Mouse (Mus musculus) inflammation-experienced regulatory T-cells, adult 16 weeks (primary cell): ENCODE data around the gene Gm6370. TPM values are rescaled to one million over a fixed set of nuclear protein-coding genes. Genes with fewer than 3 reads are reported as not detected.

Experiments
- polyA plus RNA-seq: library from polyadenylated mRNA; unstranded; fragments of 100-300 nt; shearing (Covaris generic); gene quantifications from one replicate; pipeline ENCODE4 v1.2.1, GENCODE M21; 2017

Gm6370 gene
- polyA plus RNA-seq, result not detected

GRCm38 (mm10) chr5:146491063-146491462 lies at the start of gene Gm6370:
Gene Gm6370, plus strand, starts transcription at chr5:146491363.

DNA sequence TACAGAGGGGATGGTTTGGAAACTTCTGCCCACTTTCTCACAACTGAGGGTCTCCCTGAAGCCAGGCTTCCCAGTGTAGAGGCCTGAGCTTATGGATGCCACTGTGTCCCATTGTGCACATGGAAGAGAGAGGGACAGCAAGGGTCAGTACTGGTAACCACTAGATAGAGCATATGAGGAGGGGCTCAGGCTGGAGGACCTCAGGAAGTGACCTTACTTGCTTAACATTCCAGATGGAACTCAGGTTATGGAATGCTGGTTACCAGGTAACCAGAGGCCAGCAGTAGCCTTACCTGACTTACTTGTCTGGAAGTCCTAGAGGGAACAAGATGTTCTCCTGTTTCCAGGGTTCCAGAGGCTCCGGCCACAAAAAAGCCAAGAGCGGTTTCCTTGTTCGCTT lies 9.5 kb upstream of the Gm6370 start, which contains the start of gene Gm6408:
Gene Gm6408 (plus strand): TSS at position 301 of the 400 bp plus-strand sequence.

GRCm38 (mm10) chr5:146502099-146502498 lies 10.9 kb downstream of the Gm6370 start, which contains the start of gene 4930449I24Rik:
Gene 4930449I24Rik, plus strand, starts transcription at chr5:146502399.

GRCm38 (mm10) chr5:146513823-146514222 lies 22.7 kb downstream of the Gm6370 start, which contains the start of gene Gm3402:
Gene Gm3402, plus strand, starts transcription at chr5:146514123.

DNA sequence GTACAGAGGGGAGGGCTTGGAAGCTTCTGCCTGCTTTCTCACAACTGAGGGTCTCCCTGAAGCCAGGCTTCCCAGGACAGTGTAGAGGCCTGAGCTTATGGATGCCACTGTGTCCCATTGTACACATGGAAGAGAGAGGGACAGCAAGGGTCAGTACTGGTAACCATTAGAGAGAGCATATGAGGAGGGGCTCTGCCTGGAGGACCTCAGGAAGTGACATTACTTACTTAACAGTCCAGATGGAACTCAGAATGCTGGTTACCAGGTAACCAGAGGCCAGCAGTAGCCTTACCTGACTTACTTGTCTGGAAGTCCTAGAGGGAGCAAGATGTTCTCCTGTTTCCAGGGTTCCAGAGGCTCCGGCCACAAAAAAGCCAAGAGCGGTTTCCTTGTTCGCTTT lies 34.3 kb downstream of the Gm6370 start, which contains the start of gene Gm3404:
Gene Gm3404 (plus strand): TSS at position 301 of the 400 bp plus-strand sequence.

DNA sequence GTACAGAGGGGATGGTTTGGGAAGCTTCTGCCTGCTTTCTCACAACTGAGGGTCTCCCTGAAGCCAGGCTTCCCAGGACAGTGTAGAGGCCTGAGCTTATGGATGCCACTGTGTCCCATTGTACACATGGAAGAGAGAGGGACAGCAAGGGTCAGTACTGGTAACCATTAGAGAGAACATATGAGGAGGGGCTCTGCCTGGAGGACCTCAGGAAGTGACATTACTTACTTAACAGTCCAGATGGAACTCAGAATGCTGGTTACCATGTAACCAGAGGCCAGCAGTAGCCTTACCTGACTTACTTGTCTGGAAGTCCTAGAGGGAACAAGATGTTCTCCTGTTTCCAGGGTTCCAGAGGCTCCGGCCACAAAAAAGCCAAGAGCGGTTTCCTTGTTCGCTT lies 46.2 kb downstream of the Gm6370 start, which contains the start of gene Gm3409:
Gene Gm3409 (plus strand): TSS at position 301 of the 400 bp plus-strand sequence.

Other genes with a start within 250 kb of the Gm6370 start
- not detected for gene Wasf3, start 106.4 kb upstream of the Gm6370 start, polyA plus RNA-seq
- not detected for gene Gm6408, start 9.4 kb upstream of the Gm6370 start, polyA plus RNA-seq
- not detected for gene 4930449I24Rik, start 11.0 kb downstream of the Gm6370 start, polyA plus RNA-seq
- not detected for gene Gm3402, start 22.8 kb downstream of the Gm6370 start, polyA plus RNA-seq
- not detected for gene Gm3404, start 34.4 kb downstream of the Gm6370 start, polyA plus RNA-seq
- gene Gm3409, start 46.3 kb downstream of the Gm6370 start, polyA plus RNA-seq, result not detected
- not detected for gene Gm3415, start 64.8 kb downstream of the Gm6370 start, polyA plus RNA-seq
- gene Gpr12, start 93.9 kb downstream of the Gm6370 start, polyA plus RNA-seq, result not detected